Mouse (Mus musculus): ENCODE measurements around the gene Trappc3.

The Trappc3 gene

GRCm38 (mm10) chr4:126251655-126252254 lies 10.4 kb upstream of the Trappc3 start:
- DNase-seq (ENCODE audit: low spot score in 2 of 2), result no peak

GRCm38 (mm10) chr4:126252411-126253237 lies 9.5 kb upstream of the Trappc3 start:
- DNase-seq (ENCODE audit: low spot score in 2 of 2), result no peak

- peak; percentile 46 to 68 for DNase-seq (ENCODE audit: low spot score in 2 of 2)
These were observed 8.4 kb upstream of the Trappc3 start for GRCm38 (mm10) chr4:126253637-126254272.

GRCm38 (mm10) chr4:126254315-126255112 lies 7.6 kb upstream of the Trappc3 start:
- DNase-seq (ENCODE audit: low spot score in 2 of 2), result no peak

GRCm38 (mm10) chr4:126255113-126256001 lies 6.8 kb upstream of the Trappc3 start:
- DNase-seq (ENCODE audit: low spot score in 2 of 2), result no peak

- peak; percentile 91 to 92 for DNase-seq (ENCODE audit: low spot score in 2 of 2)
These were observed 5.9 kb upstream of the Trappc3 start, which contains the start of gene Map7d1 for GRCm38 (mm10) chr4:126256131-126256791. Gene Map7d1, minus strand, starts transcription at chr4:126256343.

GRCm38 (mm10) chr4:126256967-126257881 lies 4.9 kb upstream of the Trappc3 start:
- DNase-seq (ENCODE audit: low spot score in 2 of 2), result no peak

- no peak for DNase-seq (ENCODE audit: low spot score in 2 of 2)
These were observed 3.1 kb upstream of the Trappc3 start for GRCm38 (mm10) chr4:126259063-126259462.

GRCm38 (mm10) chr4:126259523-126260160 lies 2.5 kb upstream of the Trappc3 start:
- peak; percentile 84 to 90 for DNase-seq (ENCODE audit: low spot score in 2 of 2)

GRCm38 (mm10) chr4:126260520-126261201 lies 1.5 kb upstream of the Trappc3 start:
- DNase-seq (ENCODE audit: low spot score in 2 of 2), result peak; percentile 77 to 80

- DNase-seq (ENCODE audit: low spot score in 2 of 2), result no peak
These were observed 859 bp upstream of the Trappc3 start for GRCm38 (mm10) chr4:126261266-126261665.

GRCm38 (mm10) chr4:126261675-126262074 lies 450 bp upstream of the Trappc3 start:
- DNase-seq (ENCODE audit: low spot score in 2 of 2), result no peak

- DNase-seq (ENCODE audit: low spot score in 2 of 2), result no peak
These were observed 7.2 kb downstream of the Trappc3 start for GRCm38 (mm10) chr4:126269292-126269691.

GRCm38 (mm10) chr4:126273753-126274152 lies 11.6 kb downstream of the Trappc3 start:
- no peak for DNase-seq (ENCODE audit: low spot score in 2 of 2)

GRCm38 (mm10) chr4:126275081-126275480 lies 13.0 kb downstream of the Trappc3 start:
- DNase-seq (ENCODE audit: low spot score in 2 of 2), result no peak

- DNase-seq (ENCODE audit: low spot score in 2 of 2), result no peak
These were observed 13.6 kb downstream of the Trappc3 start for GRCm38 (mm10) chr4:126275681-126276131.

- DNase-seq (ENCODE audit: low spot score in 2 of 2), result peak in 1 of 2 experiments; percentile 55
These were observed 15.9 kb downstream of the Trappc3 start for GRCm38 (mm10) chr4:126277906-126278564.
